Mouse (Mus musculus) urinary bladder, postnatal 36 days (tissue): Measurements from ENCODE around the gene Gpkow.
"Not testable (repeated sequence)": the region's sequence is repeated elsewhere in the genome, so short reads cannot be mapped to it uniquely, and the experiment has no call there.

Source experiments
- DNase-seq, 2 experiments: peaks; one replicate each; pipeline ENCODE4 v3.0.0; 2022; ENCODE audit warnings: low spot score in 2 of 2, mixed read lengths in 1 of 2

Gene Gpkow

DNA sequence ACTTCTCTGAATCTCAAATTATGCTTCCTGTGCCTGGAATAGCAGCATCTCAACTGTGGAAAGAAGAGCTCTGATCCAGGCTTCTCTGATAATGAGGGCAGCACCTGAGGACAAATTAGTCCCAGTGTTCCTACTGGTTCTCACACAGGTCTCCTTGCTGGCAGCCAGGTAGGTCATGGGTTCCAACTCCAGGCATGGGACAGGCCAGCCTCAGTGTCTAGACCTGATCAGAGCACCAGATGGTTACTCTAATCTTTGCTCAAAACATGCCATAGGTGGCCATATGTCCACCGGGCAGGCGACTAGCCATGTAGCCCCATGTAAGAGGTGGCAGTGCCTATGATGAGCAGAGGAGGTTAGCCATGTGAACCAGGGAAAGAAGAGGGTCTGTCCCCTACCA lies 8.6 kb upstream of the Gpkow start:
- no peak for DNase-seq

- DNase-seq: no peak
Observed at GRCm38 (mm10) chrX:7690486-7690885, 6.4 kb upstream of the Gpkow start.

- no peak for DNase-seq
Observed at GRCm38 (mm10) chrX:7692862-7693261, 4.1 kb upstream of the Gpkow start.

GRCm38 (mm10) chrX:7696520-7696919 lies 411 bp upstream of the Gpkow start:
- no peak for DNase-seq

DNA sequence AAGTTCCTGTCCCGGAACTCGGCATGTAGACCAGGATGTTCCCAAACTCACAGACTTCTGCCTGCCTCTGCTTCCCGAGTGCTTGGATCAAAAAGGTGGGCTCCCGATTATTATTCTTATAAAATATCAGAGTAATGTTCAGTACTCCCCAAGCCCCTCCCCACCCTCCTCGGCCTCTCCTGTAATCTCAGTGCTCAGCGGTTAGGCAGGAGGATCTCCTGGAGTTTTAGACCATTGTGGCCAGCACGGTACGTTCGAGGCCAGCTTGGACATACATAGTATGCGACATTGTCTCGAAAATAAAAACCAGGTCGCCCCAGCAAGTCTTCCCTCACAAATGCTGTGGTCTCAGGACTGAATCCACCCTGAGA lies 16.8 kb downstream of the Gpkow start:
- not testable (repeated sequence) for DNase-seq

DNA sequence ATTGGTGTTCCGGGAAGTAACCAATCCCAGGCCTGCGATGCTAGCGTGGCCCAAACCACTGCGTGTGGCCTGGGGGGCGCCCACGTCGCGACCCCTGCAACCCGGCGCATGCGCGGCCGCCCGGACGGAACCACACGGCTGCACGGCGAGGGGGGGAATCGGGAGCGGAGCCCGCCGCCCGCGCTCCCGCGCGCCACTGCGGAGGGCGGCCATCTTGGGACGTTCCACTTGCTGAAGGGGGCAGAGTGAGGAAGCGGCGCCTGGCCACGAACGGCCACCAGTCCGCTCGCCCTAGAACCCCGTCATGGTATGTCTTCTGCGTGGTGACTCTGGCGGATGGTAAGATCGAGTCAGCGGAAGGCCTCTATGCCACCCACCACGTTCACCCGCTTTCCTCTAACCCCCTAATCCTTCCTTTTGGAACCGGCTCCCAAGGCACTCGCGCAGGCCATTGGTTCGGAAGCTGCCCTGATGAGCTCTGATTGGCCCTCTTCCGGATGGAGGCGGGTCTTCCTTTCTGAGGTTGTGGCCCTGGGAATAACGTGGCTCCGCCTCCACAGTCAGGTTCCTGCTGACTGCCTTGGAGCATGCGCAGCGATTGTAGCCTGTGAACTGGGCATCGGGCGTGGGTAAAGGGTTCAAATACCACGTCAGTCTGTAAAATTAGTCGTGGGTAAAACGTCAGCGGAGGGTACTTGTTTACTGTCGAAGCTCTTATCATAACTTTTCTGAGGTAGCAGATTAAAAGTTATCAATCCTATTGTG lies 17.4 kb downstream of the Gpkow start, which contains the start of gene Wdr45:
TSS of gene Wdr45 (plus strand) at position 199 of the 765 bp plus-strand sequence.
- peak; percentile 82 to 90 for DNase-seq

DNA sequence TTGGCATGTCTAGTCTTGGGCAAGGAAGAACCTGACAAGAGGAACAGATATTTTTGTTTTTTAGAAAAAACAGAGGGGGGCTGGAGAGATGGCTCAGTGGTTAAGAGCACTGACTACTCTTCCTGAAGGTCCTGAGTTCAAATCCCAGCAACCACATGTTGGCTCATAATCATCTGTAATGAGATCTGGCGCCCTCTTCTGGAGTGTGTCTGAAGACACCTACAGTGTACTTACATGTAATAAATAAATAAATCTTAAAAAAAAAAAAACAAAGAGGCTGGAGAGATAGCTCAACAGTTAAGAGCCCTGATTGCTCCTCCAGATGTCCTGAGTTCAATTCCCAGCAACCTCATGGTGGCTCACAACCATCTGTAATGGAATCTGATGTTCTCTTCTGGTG lies 19.1 kb downstream of the Gpkow start:
- DNase-seq: not testable (repeated sequence)

GRCm38 (mm10) chrX:7721514-7722281 lies 24.8 kb downstream of the Gpkow start, which contains the start of gene Gm45208:
Gene Gm45208, plus strand, starts transcription at chrX:7722245.
- peak; percentile 66 for DNase-seq

DNA sequence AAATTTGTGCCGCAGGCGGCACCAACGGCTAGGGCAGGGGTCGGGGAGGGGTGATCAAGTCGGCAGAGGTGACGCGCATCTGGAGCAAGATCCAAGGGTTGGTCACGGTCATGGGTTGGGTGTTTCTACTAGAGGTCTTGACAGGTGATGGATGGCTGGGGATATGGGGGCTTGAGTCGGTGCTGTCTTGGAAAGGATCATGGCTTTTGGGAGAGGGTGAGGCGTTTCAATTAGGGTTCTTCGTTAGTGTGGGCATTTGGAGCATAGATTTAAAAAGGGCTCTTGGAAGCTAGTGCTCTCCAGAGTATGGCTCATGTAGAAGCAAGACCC lies 25.3 kb downstream of the Gpkow start:
- DNase-seq: no peak

DNA sequence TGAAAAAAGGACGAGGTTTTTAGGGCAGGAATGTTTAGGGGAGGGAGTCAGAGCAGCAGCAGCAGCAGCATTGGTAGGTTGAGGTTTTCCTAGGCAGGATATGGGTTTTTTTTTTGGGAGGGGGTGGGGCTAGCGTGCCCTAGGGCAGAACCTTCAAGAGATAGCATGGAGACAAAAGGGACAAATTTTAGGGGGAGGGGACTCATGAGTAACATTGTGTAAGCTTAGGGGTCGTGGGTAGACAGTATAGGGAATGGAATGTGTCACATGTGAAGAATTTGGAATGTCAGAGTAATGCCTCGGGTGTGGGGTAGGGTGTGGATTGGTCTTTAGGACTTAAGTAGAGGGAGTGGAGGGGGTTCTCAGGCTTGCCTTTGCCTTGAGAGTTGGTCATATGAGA lies 25.8 kb downstream of the Gpkow start:
- no peak for DNase-seq

GRCm38 (mm10) chrX:7724135-7724534 lies 27.2 kb downstream of the Gpkow start:
- no peak for DNase-seq

- no peak for DNase-seq
Observed at GRCm38 (mm10) chrX:7725841-7726240, 28.9 kb downstream of the Gpkow start.

GRCm38 (mm10) chrX:7727176-7727575 lies 30.2 kb downstream of the Gpkow start:
- no peak for DNase-seq

GRCm38 (mm10) chrX:7728215-7728921 lies 31.4 kb downstream of the Gpkow start, which contains the start of gene Praf2:
Gene Praf2, plus strand, starts transcription at chrX:7728439.
- DNase-seq: peak; percentile 54 to 80

- no peak for DNase-seq
Observed at GRCm38 (mm10) chrX:7728922-7729265, 32.0 kb downstream of the Gpkow start.

- DNase-seq: peak; percentile 41 to 60
Observed at GRCm38 (mm10) chrX:7733571-7734156, 36.7 kb downstream of the Gpkow start.

DNA sequence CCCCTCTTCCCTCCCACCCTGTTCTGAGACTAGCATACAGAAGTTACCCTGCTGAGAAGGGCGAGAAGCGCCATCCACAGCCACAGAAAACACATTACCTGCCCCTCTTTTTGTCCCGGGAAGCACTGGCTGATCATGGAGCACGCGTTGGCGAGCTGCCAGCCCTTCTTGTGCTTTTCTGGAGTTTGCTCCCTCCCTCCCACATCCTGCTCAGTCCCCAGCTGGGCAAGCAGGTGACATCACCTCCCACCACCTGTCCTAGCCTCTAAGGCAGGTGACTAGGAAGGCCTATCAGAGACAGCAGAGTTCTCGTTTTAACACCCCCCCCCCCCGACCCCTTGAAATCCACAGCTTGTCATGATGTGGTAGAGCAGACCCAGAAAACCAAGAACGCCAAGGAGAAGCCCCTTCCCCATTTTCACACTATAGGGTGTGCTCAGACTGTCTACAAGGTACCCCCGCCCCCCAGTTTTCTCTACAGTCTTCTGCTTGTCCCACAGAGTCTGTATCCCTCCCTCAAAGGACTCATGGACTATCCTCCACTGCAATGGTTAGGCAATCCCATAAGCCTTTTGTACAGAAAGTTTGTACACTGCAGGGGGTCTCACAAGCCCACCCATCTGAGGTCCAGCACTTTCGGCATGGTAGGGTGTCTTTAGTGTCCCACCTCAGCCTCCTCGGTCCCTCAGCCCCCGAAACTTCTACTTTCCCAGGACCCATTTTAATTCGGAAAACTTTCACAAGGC lies 42.6 kb downstream of the Gpkow start:
- no peak for DNase-seq

DNA sequence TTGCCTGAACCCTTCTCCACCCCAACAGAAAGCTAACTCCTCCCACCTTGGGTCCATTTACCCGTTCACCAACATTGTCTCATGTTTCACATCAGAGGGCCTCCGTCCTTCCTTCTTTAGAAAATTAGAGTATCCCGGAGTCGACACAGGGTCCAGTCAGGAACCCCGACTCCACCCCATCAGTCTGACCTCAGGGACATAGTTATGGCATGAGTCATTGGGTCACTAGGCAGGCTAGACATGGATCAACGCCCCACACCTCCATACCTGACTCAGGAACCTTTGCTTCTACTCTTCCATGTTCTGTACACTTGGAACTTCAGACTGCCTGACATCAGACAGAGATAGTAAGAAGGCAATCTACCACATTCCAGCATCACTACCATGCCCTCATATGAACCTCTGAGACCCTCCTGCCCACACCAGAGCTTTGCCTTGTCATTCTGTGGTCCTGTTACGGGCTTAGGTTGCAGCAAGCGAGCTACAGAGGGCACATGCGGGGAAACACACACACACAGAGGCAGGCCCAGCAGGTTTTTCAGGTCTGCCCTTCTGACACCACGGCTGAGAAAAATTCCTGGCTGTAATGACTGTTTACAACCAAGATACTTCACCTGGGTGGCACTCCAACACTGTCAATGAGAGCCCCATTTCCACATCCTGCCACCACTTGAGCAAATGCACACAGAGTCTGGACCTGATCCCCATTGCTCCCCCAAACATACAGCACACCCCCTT lies 43.3 kb downstream of the Gpkow start:
- DNase-seq: peak in 1 of 2 experiments; percentile 40

DNA sequence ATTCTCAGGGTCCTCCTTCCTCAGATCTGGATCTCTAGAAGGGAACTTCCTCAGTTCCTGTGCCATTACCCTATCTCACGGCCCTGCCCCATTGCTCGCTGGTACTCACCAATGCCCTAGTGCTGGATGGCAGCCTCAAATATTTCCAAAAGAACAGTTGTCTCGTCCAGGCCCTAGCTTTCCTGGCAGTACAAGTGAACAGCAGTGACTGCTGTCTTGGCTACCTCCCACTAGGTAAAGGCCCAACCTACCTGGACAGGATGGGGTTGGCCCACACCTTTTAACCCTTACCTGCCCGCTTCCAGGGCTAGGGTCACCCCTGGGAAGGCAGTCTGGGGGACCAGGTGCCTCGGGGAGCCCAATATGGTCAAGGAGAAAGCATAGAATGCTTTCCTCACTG lies 44.2 kb downstream of the Gpkow start:
- no peak for DNase-seq

- no peak for DNase-seq
Observed at GRCm38 (mm10) chrX:7743470-7743869, 46.5 kb downstream of the Gpkow start.

- no peak for DNase-seq
Observed at GRCm38 (mm10) chrX:7744940-7745339, 48.0 kb downstream of the Gpkow start.
